Mouse (Mus musculus) mature B cell (primary cell): ENCODE results near the gene Pcyt1a.
"Not testable (repeated sequence)": the region's sequence is repeated elsewhere in the genome, so short reads cannot be mapped to it uniquely, and the experiment has no call there.

Source experiments
- in situ Hi-C: fragments of 300-500 bp; cut with MboI; formaldehyde crosslinking; loops from 2 replicates; pipeline ENCODE4 v1.14.3; 2019

Gene Pcyt1a

DNA sequence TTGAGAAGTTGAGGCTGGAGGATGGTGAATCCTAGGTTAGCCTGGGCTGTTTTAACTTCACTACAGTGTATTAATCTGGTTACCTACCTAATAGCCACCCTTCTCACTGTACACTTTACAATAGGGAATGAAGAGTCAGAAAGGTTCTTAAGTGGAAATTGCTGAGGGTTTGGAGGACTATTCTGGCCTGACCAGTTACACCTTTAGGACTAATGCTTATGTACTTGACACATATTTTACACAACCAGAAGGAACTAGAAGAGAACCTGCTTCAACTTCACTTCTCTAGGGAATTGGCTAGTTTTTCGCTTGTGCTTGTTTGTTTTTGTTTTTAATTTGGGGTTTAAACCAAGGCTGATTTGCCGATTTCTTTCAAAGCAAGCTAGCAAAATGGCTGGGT, 2.4 kb downstream of the Pcyt1a start:
- in situ Hi-C loops, result no loop called here

- in situ Hi-C loops, result no loop called here
These were observed 3.3 kb downstream of the Pcyt1a start for GRCm38 (mm10) chr16:32434066-32434465.

DNA sequence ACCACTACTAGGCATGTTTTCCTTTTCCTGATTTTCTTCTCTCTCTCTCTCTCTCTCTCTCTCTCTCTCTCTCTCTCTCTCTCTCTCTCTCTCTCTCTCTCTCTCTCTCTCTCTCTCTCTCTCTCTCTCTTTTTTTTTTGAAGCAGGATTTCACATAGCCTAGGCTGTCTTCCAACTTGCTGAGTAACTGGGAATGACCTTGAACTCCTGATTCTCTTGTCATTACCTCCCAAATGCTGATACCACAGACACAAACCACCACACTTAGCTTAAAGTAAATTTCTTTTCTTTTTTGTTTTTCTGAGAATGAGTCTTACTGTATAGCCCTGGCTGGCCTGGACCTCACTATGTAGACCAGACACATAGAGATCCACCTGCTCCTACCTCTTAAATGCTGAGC, 4.0 kb downstream of the Pcyt1a start:
- in situ Hi-C loops, result no loop called here

GRCm38 (mm10) chr16:32436657-32437056, 5.9 kb downstream of the Pcyt1a start:
- in situ Hi-C loops, result no loop called here

GRCm38 (mm10) chr16:32437266-32437665, 6.5 kb downstream of the Pcyt1a start:
- in situ Hi-C loops, result no loop called here

DNA sequence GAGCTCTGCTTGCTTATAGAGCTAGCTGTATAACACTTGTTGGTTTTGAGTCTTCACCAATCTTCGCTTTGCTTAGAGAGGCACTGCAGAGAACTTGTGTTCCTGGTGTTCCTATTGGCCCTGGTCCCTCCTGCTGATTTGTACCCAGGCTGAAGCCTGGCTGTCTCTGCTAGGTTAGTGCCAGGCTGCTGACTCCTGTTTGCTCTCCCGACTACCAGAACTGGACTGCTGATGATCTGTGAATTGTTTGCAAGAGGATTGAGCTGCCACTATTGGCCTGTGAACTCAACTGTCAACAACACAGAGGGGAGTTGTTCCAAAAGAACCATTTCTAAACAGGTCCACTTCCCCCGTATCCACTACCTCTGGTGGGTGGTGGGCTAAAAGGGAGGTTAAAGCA, 10.7 kb downstream of the Pcyt1a start:
- in situ Hi-C loops, result no loop called here

DNA sequence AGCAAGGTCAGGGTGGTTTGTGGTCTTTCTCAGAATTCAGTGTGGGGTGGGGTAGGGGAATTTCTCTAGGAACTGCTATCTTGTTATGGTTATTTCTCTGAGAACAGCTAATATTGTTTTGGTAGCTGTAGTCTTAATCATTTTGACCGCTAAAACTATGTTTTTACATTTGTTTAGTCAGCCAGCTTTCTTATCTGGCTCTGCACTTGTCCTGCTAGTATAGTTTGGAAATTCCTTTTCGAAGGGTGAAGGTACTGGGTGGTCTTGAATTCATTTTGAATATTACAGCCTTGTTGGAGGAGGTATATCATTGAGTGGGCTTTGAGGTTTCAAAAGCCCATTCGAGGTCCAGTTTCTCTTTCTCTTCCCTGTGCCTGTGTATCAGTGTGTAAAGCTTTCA, 13.9 kb downstream of the Pcyt1a start:
- in situ Hi-C loops, result not testable (repeated sequence)

DNA sequence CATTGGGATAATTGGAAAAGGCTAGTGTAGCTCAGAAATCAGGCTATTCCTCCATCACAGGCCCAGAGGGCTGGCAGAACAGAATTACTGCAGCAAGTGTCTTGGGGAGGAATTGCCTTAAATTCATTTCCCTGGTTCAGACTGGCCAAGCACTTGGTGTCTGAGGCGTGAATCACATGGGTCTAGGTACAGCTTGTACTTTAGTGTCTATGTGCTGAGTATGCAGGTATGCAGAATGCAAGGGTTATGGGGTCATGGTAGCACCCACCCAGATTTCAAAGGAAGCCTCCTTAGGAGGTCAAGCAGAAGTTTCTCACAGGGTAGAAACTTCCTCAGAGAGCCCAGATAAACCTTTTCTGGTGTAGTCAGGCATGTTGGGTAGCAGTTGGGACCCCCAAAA, 14.8 kb downstream of the Pcyt1a start:
- in situ Hi-C loops, result no loop called here

DNA sequence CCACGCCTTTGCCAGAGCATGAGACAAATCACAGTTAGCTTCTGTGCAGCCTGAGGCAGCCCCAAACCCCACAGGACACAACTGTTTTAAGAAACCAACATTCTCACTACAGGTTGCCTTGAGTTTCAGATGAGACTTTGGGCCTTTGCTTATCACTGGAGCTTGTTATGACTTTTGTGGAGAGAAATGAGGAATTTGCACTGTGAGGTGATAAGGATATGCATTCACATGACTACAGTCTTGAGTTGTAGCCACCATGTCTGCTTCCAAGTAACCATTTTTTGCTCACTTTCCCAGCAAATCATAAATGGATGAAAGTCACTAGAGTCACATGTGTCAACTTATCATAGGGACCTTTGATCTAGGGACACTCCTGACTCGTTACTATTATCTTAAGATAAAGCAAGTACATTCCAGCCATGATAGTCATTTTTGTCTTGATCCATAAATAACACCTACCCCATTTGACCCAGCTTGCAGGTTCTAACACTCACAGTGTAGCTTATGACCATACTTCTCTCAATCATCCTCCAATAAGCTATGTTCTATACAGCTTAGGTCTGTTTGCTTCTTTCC, 15.9 kb downstream of the Pcyt1a start:
- in situ Hi-C loops, result no loop called here

DNA sequence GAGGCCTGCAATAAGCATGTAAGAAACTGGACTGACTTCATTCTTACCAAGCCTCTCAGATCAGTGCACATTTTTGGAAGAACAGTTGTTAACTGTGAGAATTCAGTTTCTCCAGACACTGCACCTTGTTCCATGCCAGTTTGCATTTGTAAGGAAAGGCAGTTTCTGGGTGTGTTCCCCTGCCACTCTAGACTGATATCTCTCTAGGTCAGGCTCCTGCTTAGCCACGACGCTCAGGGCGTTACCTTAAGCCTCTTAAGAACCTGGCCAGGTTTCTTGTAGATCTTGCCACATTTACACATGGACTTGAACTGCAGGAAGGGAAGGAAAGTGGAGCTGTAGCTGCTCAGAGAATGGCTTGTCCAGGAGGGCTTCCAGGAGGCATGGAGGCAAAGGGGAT, 18.9 kb downstream of the Pcyt1a start:
- in situ Hi-C loops, result no loop called here

DNA sequence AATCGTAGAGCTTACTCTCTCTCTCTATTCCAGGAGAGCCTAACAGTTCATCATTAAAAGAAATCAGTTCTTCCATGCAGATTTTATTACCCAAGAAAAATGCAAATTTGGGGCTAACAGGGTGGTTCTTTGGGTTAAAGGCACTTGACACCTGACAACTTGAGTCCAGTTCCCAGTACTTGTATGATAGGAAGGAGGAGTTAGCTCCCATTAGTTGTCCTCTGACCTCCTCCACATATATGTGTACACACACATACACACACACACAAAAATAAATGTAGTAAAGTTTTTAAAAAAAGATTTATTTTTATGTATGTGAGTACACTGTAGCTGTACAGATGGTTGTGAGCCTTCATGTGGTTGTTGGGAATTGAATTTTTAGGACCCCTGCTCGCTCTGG, 19.4 kb downstream of the Pcyt1a start:
- in situ Hi-C loops, result no loop called here

- in situ Hi-C loops, result no loop called here
These were observed 22.4 kb downstream of the Pcyt1a start for GRCm38 (mm10) chr16:32453102-32453501.

- in situ Hi-C loops, result no loop called here
These were observed 23.9 kb downstream of the Pcyt1a start for GRCm38 (mm10) chr16:32454646-32455045.

DNA sequence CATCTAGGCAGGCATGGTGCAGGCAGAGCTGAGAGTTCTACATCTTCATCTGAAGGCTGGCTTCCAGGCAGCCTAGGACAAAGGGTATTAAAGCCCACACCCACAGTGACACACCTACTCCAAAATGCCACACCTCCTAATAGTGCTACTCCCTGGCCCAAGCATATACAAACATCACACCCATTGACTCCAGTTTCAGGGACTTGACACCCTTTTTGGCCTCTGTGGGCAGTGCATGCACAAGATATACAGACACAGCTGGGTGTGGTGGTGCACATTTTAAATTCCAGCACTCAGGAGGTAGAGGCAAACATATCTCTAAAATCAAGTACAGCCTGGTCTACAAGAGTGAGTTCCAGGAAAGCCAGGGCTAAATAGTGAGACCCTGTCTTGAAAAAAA, 25.4 kb downstream of the Pcyt1a start:
- in situ Hi-C loops, result no loop called here

GRCm38 (mm10) chr16:32456761-32457160, 26.0 kb downstream of the Pcyt1a start:
- in situ Hi-C loops, result no loop called here

DNA sequence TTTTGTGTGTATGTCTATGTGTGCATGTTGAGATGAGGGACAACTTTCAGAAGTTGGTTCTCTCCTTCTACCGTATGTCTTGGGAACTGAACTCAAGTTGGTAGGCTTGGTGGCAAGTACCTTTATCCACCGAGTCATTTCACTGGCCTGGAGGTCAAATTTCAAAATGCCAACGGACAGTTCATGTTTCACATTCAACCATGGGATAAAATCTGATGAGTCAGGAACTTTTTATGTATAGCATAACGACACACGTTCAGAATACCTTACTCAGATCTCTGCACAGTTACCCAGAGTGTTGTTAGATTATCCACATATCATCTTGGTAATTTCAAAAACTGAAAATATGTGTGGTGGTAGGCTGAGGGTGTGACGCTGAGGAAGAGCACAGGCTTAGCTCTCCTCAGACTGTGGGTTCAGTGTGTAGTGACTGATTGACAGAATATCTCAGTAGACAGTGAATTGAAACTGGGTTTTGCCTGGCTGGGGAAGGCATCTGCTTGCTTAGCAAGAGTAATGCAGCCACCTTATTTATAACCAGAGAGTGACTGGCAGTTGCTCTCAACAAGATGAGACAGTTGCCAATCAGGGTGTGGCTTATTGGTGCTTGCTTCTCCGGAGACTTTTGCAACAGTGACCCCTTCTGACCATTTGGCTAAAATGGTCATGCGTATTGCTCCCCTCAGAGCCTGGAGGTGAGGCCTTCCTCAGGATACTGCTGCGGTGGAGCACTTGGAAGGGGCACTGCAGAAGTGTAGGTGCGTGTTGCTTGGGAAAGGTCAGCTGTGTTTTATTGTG, 27.1 kb downstream of the Pcyt1a start:
- in situ Hi-C loops, result no loop called here

DNA sequence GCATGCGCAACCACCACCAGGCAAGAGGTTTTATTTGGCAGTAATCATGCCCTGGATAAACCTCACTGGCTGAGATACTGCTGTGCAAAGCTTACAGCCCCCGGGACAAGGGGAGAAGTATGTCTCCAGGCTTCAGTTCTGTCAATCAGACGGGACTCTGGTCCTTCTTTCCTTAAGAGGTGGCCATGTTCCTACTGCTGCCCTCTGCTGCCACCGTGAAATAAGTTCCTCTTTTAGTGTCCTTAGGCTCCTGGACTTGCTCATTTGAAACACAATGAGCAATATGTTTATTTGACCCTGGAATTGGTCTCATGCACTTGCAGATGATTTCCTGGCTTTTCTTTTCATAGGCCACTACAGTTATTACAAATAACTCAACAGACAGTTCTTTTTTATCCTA, 29.8 kb downstream of the Pcyt1a start:
- in situ Hi-C loops, result no loop called here

- in situ Hi-C loops, result no loop called here
These were observed 31.0 kb downstream of the Pcyt1a start for GRCm38 (mm10) chr16:32461713-32462112.

GRCm38 (mm10) chr16:32462950-32463349, 32.2 kb downstream of the Pcyt1a start:
- in situ Hi-C loops, result no loop called here

DNA sequence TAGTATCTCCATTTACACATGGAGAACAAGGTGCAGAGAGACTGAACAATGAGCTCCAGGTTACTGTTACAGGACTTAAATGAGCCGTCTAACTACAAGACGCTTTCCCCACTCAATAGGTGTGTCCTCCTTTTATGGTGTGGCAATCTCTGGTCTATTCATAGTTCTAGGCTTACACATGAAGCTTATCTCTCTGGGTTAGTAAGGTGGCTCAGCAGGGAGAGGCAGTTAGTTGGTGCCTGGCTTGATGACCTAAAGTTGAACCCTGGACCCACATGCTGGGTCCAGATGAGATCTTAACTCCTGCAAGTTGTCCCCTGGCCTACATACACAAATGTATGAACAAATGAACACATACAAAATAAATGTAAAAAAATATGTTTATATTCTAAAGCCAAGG, 32.7 kb downstream of the Pcyt1a start:
- in situ Hi-C loops, result no loop called here

GRCm38 (mm10) chr16:32464908-32465307, 34.2 kb downstream of the Pcyt1a start:
- in situ Hi-C loops, result no loop called here

GRCm38 (mm10) chr16:32468488-32468887, 37.8 kb downstream of the Pcyt1a start:
- in situ Hi-C loops, result no loop called here

- in situ Hi-C loops, result no loop called here
These were observed 38.8 kb downstream of the Pcyt1a start for GRCm38 (mm10) chr16:32469404-32470105.
